Mouse (Mus musculus) testis, postnatal 10 days (tissue): ENCODE measurements around the gene Rasl10b.

ENCODE experiments used
- DNase-seq: peaks from one replicate; pipeline ENCODE4 v3.0.0; 2021; ENCODE audit warnings: low spot score

Gene Rasl10b

GRCm38 (mm10) chr11:83432533-83432932, 23.6 kb downstream of the Rasl10b start:
- DNase-seq = no peak

- no peak for DNase-seq
These were observed 28.4 kb downstream of the Rasl10b start, which contains the start of gene 1700020L24Rik for GRCm38 (mm10) chr11:83437377-83437776. Gene 1700020L24Rik, plus strand, starts transcription at chr11:83437677.

DNA sequence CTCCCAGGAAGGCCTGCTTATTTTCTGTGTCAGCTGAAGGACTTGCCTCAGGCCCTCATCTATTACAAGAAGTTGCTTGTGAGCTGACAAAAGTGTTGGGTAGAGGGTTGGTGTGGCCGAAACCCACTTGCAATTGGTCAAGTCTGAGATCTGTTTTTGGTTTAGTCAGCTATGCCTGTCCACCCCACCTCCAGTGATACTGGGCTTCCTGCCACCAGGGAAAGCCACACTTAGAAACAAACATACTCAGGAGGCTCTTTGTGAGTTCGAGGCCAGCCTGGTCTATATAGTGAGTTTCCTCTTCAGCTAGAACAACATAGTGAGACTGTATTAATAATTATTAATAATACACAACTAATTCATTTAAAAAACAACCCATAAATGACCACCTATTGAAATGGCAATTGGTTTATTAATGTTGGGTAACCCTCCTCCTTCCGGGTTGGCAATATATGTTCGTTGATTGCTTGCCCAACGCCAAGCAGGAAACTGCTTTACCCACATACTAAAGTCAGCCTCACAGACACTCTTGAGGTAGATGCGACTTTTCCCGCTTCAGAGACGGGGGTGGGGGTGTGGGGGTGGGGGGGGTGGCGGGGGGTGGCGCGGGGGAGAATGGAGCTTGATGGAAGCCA, 30.6 kb downstream of the Rasl10b start:
- no peak for DNase-seq

- peak; percentile 90 for DNase-seq
These were observed 31.4 kb downstream of the Rasl10b start for GRCm38 (mm10) chr11:83440081-83441064.

DNA sequence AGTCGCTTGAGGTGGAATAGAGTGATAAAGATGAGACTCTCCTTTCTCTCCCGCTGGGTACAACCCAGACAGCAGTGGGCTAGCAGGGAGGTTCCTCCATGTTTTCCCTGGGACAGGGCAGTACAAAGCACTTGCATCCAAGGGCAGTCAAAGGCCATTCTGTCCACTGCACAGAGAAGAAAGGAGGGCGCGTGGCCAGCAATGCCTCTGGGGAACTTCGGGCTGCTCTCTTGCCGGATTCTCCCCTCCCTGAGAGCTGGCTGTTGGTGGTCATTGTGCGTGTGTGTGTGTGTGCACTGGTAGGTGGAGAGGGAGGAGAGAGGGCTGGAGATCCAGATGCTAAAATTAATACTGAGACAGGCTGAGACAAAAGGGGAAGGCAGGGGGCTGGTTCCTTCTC, 32.3 kb downstream of the Rasl10b start:
- peak; percentile 74 for DNase-seq

DNA sequence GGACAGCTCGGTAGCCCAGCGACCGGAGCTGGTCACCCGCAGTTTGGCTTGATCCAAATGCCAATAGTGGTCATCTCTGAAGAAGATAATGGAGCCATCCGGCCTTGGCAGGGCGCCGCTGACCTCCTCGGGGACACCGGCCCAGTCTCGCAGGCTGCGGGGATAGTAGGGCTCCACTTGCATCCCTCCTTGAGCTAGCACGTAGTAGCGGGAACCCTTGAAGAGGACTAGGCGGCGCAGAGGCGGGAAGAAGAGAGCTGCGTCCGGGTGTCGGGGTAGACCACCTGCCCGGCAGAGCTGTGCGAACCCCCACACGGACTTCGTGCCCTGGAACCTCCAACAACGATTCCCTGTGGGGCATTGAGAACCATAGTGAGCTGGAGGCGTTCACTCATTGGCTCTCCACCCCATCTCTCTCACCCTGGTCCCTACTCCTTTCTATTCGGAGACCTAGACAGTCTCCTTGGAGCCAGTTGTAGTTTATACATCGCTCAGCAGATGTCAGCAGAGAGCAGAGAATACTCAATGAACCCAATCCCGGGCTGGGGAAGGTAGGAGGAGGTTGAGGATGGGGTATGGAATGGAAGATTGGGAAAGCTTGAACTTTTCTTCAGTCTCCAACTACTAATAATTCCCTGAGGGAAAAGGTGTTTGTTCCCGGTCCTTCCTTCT, 33.8 kb downstream of the Rasl10b start:
- peak; percentile 83 for DNase-seq

DNA sequence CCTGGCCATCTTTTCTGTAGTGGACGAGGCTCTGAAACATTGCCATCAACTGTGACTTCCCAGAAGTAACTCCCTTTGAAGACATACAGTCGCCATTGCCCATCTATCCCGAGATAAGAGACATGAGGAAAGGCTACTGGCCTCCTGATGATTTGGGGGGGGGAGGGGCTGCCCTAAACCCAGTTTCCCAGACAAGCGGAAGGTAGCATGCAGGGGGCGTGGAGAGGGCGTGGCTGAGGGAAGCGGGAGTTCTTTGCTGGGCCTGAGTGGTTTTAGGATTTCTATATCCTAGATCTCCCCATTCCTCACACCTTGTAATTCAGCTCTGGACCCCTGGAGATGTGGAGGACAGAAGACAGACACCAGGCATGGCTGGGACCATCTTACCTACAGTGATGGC, 34.9 kb downstream of the Rasl10b start:
- DNase-seq = no peak

GRCm38 (mm10) chr11:83445001-83445400, 36.1 kb downstream of the Rasl10b start:
- DNase-seq = no peak

DNA sequence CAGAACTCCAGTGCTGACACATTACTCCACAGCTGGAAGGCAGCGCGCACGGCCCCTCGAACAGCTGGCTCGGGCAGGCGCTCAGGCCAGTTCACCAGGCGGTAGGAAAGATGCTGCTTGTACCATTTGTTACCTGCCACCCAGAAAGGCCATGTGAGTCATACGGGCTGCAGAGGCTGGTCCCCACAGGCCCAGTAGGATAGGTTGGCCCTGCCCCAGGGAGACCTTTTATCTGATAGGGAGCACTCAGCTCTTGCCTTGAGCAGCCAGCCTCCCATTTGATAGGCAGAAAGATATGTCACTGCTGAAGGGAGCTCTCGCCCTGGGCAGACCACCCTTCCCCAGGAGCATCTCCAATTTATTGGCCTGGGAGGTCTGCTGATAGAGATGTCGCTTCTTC, 38.7 kb downstream of the Rasl10b start:
- DNase-seq = no peak

DNA sequence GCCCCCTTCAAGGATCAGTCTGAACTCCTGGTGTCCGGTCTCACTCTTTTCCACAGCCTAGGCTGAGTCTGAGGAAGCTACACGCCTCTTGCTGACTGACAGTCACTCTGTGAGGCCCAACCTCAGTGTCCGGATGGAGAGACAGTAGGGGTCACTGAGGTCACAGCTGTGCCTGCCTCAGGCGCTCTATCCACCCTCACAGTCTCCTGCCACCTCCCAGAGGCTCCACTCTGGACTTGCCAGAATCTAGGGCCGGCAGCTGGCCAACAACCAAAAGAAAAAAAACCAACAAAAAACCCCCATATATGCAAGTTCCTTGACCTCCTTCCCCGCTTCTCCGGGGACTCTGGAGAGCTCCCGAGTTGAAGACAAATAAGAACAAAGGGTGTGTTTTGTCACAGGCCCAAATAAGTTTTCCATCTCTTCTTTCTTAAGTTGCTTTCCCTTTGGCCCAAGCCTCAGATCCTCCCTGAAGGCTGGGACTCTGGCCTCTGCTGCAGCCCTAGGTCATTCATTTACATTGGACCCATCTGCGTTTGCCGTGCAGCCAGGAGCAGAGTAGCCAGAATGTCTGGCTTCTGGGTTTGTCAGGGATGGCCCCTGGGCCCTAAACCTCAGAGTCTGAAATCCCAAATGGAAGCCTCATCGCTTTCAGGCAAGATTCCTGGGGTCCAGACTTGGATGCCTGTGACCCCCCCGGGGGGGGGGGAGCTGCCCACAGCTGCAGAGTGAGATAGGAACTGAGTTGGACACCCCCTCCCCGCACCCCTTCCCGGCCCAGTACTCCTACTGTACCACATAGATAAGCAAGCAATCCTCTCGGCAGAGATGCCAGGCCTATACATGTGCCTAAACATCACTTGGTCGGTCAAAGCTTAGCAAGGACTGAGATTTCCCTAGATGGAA, 39.3 kb downstream of the Rasl10b start:
- DNase-seq = peak; percentile 57

DNA sequence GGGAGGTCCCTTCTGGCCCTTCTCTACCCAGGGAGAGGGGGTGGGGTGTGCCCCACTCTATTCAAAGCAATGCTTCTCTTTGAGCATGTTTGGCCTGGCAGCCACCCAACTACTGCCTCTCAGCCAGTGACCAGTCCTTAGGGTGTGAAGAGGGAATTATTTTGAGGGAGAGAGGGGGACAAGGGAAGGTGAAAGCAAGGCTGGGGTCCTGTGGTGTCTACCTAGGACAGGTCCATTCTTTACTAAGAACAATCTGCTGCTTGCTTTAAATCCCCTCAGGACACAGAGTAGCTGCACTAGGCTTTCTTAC, 39.9 kb downstream of the Rasl10b start:
- peak; percentile 72 for DNase-seq

- DNase-seq = no peak
These were observed 40.4 kb downstream of the Rasl10b start for GRCm38 (mm10) chr11:83449298-83449697.

DNA sequence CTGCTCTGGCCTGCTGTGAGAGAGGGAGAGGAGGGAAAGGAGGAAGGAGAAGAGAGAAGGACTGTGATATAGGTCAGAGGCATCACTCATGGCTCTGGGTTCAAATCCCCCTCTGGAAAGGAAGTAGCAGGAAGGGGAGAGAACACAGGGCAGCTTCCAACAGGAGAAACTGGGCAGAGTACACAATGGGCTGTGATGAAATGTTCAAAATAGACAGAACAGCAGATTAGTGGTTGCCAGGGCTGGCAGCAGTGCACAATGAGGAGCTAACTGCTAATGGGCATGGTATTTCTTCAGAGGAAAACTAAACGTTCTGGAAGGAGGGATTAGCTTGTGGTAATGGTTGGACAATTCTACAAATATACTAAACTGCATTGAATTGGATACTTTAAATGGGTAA, 41.6 kb downstream of the Rasl10b start:
- no peak for DNase-seq

GRCm38 (mm10) chr11:83451281-83451680, 42.3 kb downstream of the Rasl10b start:
- no peak for DNase-seq

DNA sequence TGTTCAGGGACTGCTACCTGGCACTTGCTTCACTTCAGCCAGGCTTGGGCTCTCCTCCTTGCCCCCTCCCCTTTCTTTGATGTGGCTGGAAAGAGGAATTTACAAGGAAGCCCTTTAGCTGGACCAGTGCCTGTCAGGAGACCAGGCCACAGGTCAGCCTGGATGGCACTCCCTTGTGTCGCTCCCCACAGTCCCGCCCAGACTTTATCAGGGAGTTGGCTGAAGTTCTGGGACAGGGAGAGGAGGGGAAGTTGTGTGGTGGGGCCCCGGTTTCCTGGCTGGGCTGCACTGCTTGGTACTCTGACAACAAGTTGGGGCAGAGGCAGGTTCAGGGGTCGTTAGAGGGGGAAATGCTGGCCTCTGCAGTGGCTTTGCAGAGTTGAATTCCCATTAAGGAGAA, 45.6 kb downstream of the Rasl10b start:
- no peak for DNase-seq

- DNase-seq = no peak
These were observed 46.7 kb downstream of the Rasl10b start for GRCm38 (mm10) chr11:83455608-83456007.

DNA sequence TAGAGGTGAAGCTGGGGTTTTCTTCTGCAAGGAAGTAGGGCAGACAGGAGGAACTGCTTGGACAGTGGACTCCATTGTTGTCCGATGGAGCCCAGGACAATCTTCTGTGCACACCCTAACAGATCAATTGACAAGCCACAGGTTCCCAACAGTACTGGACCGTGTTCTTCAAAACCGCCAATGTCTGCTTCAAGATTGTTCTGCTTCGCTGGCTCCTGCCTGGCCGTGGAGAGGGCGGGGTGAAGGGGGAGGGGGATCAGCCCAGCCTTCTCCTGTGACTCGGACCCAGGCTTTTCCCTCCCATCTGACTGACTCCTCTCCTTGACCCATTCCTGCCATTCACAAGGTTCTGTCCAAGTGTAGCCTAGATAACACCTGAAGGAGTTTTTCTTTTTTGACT, 48.3 kb downstream of the Rasl10b start:
- DNase-seq = no peak

DNA sequence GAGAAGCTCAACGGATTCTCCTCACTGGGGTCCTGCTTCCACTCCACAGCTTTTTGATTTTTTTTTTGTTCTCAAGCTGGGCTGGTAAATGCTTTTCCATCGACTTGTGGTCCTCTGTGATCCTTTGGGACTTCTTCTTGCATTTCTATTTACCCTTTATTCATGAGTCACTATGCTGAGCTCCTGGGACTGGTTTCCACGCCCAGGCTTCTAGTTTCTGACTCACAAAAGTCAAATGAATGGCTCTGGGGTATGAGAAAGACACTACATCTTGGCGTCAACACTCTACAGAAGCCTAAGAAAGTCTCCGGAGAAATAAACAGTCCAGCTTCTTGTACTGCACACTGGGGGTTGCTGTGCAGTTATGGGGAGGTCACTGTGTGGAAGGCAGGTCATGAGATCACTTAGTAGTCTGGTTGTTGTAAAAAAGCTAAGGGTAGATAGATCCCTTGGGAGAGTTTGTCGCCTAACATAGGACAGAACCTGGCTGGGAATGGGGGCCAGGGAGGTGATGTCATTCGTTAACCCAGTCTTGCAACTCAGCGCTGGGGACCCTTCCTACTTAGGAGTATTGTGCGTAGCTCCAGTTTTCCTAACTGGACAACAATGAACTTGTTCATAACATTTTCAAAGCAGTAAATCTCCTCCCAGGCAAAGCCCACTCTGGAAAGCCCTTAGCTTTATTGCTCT, 49.1 kb downstream of the Rasl10b start:
- no peak for DNase-seq

DNA sequence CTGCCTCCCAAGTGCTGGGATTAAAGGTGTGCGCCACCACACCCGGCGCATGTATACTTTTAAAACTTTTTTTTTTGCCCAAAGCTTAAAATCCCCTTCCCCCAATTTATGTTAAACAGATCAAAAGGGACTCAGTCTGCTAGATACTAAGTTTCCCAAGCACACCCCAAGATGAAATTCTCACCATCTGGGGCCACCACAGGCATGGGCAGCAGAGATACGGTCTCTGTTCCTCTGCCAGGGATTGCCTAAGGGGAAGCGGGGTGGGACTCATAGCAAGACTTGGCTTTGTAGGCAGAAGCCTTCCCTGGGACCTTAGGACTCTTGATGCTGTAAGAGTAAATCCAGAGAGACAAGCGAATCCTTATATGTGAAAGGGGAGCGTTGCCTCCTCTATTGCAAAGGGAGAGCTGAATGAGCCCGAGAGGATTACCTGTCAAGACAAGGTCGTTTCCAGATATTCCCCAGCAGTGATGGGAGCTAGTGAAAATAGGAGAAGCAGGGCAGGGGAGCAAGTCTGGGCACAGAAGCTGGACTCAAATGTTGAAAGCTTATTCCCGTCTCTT, 52.6 kb downstream of the Rasl10b start:
- DNase-seq = peak; percentile 21

DNA sequence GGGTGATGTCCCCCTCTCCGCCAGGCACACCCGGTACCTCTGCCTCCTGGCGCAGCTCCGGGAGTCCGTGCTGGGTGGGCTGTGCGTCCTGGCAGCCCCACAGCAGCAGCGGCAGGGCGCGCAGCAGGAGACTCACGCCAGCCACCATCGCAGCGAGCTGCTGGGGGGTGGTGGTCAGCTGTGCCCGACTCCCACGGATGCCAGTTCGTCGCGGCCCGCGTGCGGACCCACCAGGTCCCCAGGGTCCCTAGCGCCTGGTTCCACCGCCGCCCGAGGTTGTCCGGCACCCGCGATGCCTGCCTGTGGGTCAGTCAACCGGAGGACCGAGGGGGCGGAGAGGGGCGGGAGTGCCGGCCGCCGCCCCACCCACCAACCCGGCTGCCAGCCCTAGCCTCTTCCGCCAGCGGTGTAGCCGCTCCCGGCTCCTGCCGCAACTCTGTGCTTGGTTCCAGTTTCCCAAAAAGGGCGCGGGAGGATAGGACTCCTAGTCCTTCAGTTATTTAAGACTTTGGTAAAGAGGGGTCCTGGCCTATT, 53.8 kb downstream of the Rasl10b start, which contains the start of gene Mmp28:
Gene Mmp28 (minus strand): TSS at position 361 of the 534 bp plus-strand sequence.
- peak; percentile 69 for DNase-seq
